Mouse (Mus musculus) neural tube, embryonic 14.5 days (tissue): Measurements from ENCODE around the gene Hivep3. TPM values are rescaled to one million over a fixed set of nuclear protein-coding genes. Genes with fewer than 3 reads are reported as not detected.

Source experiments
- ATAC-seq: fragments of 200-750 bp; cut with Nextera tagmentation; 2 replicates; pipeline ENCODE4 v1.8.0; 2017; ENCODE audit warnings: low read depth, mild to moderate bottlenecking, moderate TSS enrichment, moderate library complexity
- H3K27ac ChIP-seq: fragments of 300-500 bp; sonication (generic); 2 replicates; pipeline ENCODE4 v1.5.1; 2014; ENCODE audit warnings: low read depth, mild to moderate bottlenecking, control low read depth, low read length, moderate library complexity, mixed read lengths
- H3K27me3 ChIP-seq: fragments of 300-500 bp; sonication (generic); 2 replicates; pipeline ENCODE4 v1.6.1; 2014; ENCODE audit warnings: low read length; ENCODE audit not compliant: control insufficient read depth, insufficient read depth
- H3K36me3 ChIP-seq: fragments of 300-500 bp; sonication (generic); 2 replicates; pipeline ENCODE4 v1.6.1; 2014; ENCODE audit warnings: low read length, mixed read lengths; ENCODE audit not compliant: control insufficient read depth, insufficient read depth
- H3K4me1 ChIP-seq: fragments of 300-500 bp; sonication (generic); 2 replicates; pipeline ENCODE4 v1.6.1; 2014; ENCODE audit warnings: low read length; ENCODE audit not compliant: control insufficient read depth, insufficient read depth
- H3K4me2 ChIP-seq: fragments of 300-500 bp; sonication (generic); 2 replicates; pipeline ENCODE4 v1.6.1; 2014; ENCODE audit warnings: mild to moderate bottlenecking, low read depth, low read length, control low read depth
- H3K4me3 ChIP-seq: fragments of 300-500 bp; sonication (generic); 2 replicates; pipeline ENCODE4 v1.5.1; 2014; ENCODE audit warnings: low read depth, low read length, control low read depth, mixed read lengths
- H3K9ac ChIP-seq: fragments of 300-500 bp; sonication (generic); replicated peaks from 2 replicates; pipeline ENCODE4 v1.6.1; 2014; ENCODE audit warnings: low read depth, mild to moderate bottlenecking, control low read depth, low read length, mixed read lengths
- H3K9me3 ChIP-seq: fragments of 300-500 bp; sonication (generic); 2 replicates; pipeline ENCODE4 v1.6.1; 2016; ENCODE audit warnings: low read length; ENCODE audit not compliant: control insufficient read depth
- WGBS: fragments of 180-500 bp; shearing (Covaris S2); extraction: QIAGEN DNeasy Blood & Tissue Kit; methylation state at CpG from one replicate; pipeline ENCODE4 v1.1.7; 2014; 5-methylcytosine and 5-hydroxymethylcytosine counted together
- polyA plus RNA-seq: library from polyadenylated mRNA; unstranded; fragments of >200 nt; fragmentation: Nextera tagmentation; extraction: Ambion mirVana; gene quantifications from 2 replicates; pipeline ENCODE4 v1.2.1, GENCODE M21; 2014

Hivep3 gene
- polyA plus RNA-seq, 1 experiment from 2014 or later = 23.9 TPM

- no peak for ATAC-seq
- 53% methylated on average over 5 of the region's 5 CpGs for WGBS
- H3K4me2 ChIP-seq = no peak overlapping the region
Measured at GRCm38 (mm10) chr4:119779561-119780400, 46.2 kb downstream of the Hivep3 start.

GRCm38 (mm10) chr4:119780881-119781280, 47.3 kb downstream of the Hivep3 start:
- no peak for ATAC-seq
- no peaks in the 10 kb centered on the region for H3K27me3 ChIP-seq
- 85% methylated on average over 6 of the region's 6 CpGs for WGBS
- no peak overlapping the region for H3K4me3 ChIP-seq
- no peaks in the 10 kb centered on the region for H3K36me3 ChIP-seq
- H3K27ac ChIP-seq = no peak overlapping the region
- H3K9ac ChIP-seq = no peak overlapping the region
- H3K4me1 ChIP-seq = no peaks in the 10 kb centered on the region
- no peaks in the 10 kb centered on the region for H3K9me3 ChIP-seq
- H3K4me2 ChIP-seq = no peak overlapping the region

More at GRCm38 (mm10) chr4:119779561-119780400, 46.2 kb downstream of the Hivep3 start:
- Histone ChIP-seq H3K4me1 (no peaks in the 10 kb centered on the region), H3K4me3 (no peak overlapping the region), H3K9me3 (no peaks in the 10 kb centered on the region), H3K9ac (no peak overlapping the region), H3K27ac (no peak overlapping the region), H3K36me3 (no peaks in the 10 kb centered on the region), H3K27me3 (no peaks in the 10 kb centered on the region)

- Histone ChIP-seq H3K27me3 (no peaks in the 10 kb centered on the region), H3K9ac (no peak overlapping the region), H3K4me2 (no peak overlapping the region), H3K27ac (no peak overlapping the region), H3K36me3 (no peaks in the 10 kb centered on the region), H3K4me1 (no peaks in the 10 kb centered on the region), H3K4me3 (no peak overlapping the region), H3K9me3 (no peaks in the 10 kb centered on the region)
- WGBS = 91% methylated on average over 3 of the region's 3 CpGs
- no peak for ATAC-seq
Measured at GRCm38 (mm10) chr4:119784959-119785358, 51.4 kb downstream of the Hivep3 start.

GRCm38 (mm10) chr4:119786307-119786706, 52.7 kb downstream of the Hivep3 start:
- H3K9me3 ChIP-seq = no peaks in the 10 kb centered on the region
- H3K4me1 ChIP-seq = no peaks in the 10 kb centered on the region
- no peaks in the 10 kb centered on the region for H3K27me3 ChIP-seq
- H3K9ac ChIP-seq = no peak overlapping the region
- no peak overlapping the region for H3K4me2 ChIP-seq
- H3K4me3 ChIP-seq = no peak overlapping the region
- ATAC-seq = no peak
- no peaks in the 10 kb centered on the region for H3K36me3 ChIP-seq
- 78% methylated on average over 2 of the region's 2 CpGs for WGBS
- H3K27ac ChIP-seq = no peak overlapping the region

GRCm38 (mm10) chr4:119786721-119787120, 53.1 kb downstream of the Hivep3 start:
- Histone ChIP-seq H3K9ac (no peak overlapping the region), H3K27me3 (no peaks in the 10 kb centered on the region), H3K4me3 (no peak overlapping the region), H3K9me3 (no peaks in the 10 kb centered on the region), H3K27ac (no peak overlapping the region), H3K4me1 (no peaks in the 10 kb centered on the region), H3K36me3 (no peaks in the 10 kb centered on the region), H3K4me2 (no peak overlapping the region)
- 64% methylated on average over 1 of the region's 2 CpGs for WGBS
- no peak for ATAC-seq

- Histone ChIP-seq H3K4me3 (no peak overlapping the region), H3K36me3 (no peaks in the 10 kb centered on the region), H3K27ac (no peak overlapping the region), H3K4me1 (no peaks in the 10 kb centered on the region), H3K9ac (no peak overlapping the region), H3K4me2 (no peak overlapping the region), H3K27me3 (no peaks in the 10 kb centered on the region), H3K9me3 (no peaks in the 10 kb centered on the region)
- WGBS = 98% methylated on average over 6 of the region's 6 CpGs
- no peak for ATAC-seq
Measured at GRCm38 (mm10) chr4:119788746-119789145, 55.2 kb downstream of the Hivep3 start.

GRCm38 (mm10) chr4:119789495-119790148, 56.0 kb downstream of the Hivep3 start:
- no peak overlapping the region for H3K9ac ChIP-seq
- H3K4me1 ChIP-seq = no peaks in the 10 kb centered on the region
- H3K36me3 ChIP-seq = no peaks in the 10 kb centered on the region
- H3K4me3 ChIP-seq = no peak overlapping the region
- 78% methylated on average over 9 of the region's 9 CpGs for WGBS
- no peaks in the 10 kb centered on the region for H3K27me3 ChIP-seq
- H3K27ac ChIP-seq = no peak overlapping the region
- no peak for ATAC-seq
- no peak overlapping the region for H3K4me2 ChIP-seq
- H3K9me3 ChIP-seq = no peaks in the 10 kb centered on the region

GRCm38 (mm10) chr4:119798891-119799290, 65.3 kb downstream of the Hivep3 start:
- 78% methylated on average over 3 of the region's 3 CpGs for WGBS
- H3K4me3 ChIP-seq = no peak overlapping the region

GRCm38 (mm10) chr4:119806556-119806955, 73.0 kb downstream of the Hivep3 start:
- Histone ChIP-seq H3K4me2 (no peak overlapping the region), H3K4me1 (no peaks in the 10 kb centered on the region), H3K27ac (no peak overlapping the region), H3K4me3 (no peak overlapping the region), H3K9me3 (no peaks in the 10 kb centered on the region), H3K9ac (no peak overlapping the region), H3K27me3 (no peaks in the 10 kb centered on the region), H3K36me3 (no peaks in the 10 kb centered on the region)
- WGBS = 85% methylated on average over 2 of the region's 2 CpGs
- no peak for ATAC-seq

More at GRCm38 (mm10) chr4:119798891-119799290, 65.3 kb downstream of the Hivep3 start:
- ATAC-seq = no peak
- Histone ChIP-seq H3K9ac (no peak overlapping the region), H3K27ac (no peak overlapping the region), H3K4me2 (no peak overlapping the region), H3K9me3 (no peaks in the 10 kb centered on the region), H3K36me3 (no peaks in the 10 kb centered on the region), H3K27me3 (no peaks in the 10 kb centered on the region), H3K4me1 (no peaks in the 10 kb centered on the region)
